Mouse (Mus musculus) frontal cortex, postnatal 10 days (tissue): ENCODE measurements around the gene Arhgef18.
A peak's percentile ranks its signal among the peaks of the same experiment; 100 is the strongest.

Experiments
- DNase-seq, 2 experiments: peaks; one replicate each; pipeline ENCODE4 v3.0.0; 2022; ENCODE audit warnings: low spot score in 2 of 2, mixed read lengths in 1 of 2

Arhgef18 gene

DNA sequence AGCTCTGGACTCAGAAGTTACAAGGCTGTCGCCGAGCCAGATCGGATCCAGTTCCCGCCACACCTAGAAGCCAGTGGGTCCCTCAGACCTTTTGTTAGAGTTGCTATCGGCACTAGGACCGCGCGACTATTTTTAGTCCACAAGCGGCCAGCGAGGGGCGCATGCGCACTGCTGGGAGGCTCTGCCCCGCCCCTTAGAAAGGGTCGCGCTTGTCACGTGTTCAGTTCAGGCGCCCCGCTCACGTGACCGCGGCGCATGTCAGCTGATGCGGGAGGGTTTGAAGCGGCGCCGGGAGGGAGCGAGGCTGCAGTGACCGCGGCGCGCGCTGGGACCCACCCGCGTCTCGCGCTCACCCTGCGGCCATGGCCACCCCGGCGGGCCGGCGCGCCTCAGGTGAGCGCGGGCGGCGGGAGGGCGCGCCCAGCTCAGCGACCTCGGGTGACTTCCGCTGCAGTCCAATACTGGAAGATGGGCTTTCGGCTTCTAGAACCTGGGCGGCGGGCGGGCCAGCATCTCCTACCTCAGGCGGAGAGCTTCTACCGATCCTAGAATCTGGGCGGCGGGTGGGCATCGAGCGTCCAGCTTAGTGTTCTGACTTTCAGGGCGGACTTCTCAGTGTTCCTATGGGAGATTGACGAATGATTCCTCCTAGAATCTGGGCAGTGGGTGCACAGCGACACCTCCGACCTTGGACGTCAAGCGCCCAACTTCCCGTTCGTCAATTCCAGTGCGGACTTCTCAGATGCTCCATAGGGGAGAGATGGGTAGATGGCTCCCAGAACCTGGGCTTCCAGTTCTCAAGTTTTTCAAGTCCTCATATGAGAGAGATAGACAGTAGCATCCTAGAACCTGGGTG is 107.7 kb downstream of the Arhgef18 start, which contains the start of gene Mcoln1:
Gene Mcoln1 (plus strand): TSS at position 223 of the 856 bp plus-strand sequence.
- peak; percentile 97 to 98 for DNase-seq

GRCm38 (mm10) chr8:3502217-3502616 is 109.4 kb downstream of the Arhgef18 start:
- no peak for DNase-seq
